Mouse (Mus musculus) brain, embryonic 14.5 days (tissue): Measurements from ENCODE around the gene Suv39h1. TPM values are rescaled to one million over a fixed set of nuclear protein-coding genes. Genes with fewer than 3 reads are reported as not detected.
"Not testable (repeated sequence)": the region's sequence is repeated elsewhere in the genome, so short reads cannot be mapped to it uniquely, and the experiment has no call there.

ENCODE experiments used
- DNase-seq: peaks from one replicate; pipeline ENCODE4 v3.0.0-alpha.2; 2011; ENCODE audit warnings: low read depth
- CTCF ChIP-seq: fragments of 200-500 bp; IDR thresholded peaks from 2 replicates; pipeline ENCODE4 v1.5.1; 2012; ENCODE audit warnings: inconsistent platforms, mild to moderate bottlenecking, moderate library complexity, borderline replicate concordance; ENCODE audit not compliant: insufficient read depth, insufficient read length; ENCODE audit errors: extremely low read depth
- POLR2A ChIP-seq: fragments of 200-500 bp; IDR thresholded peaks from 2 replicates; pipeline ENCODE4 v1.6.1; 2012; ENCODE audit warnings: mild to moderate bottlenecking, inconsistent platforms, borderline replicate concordance; ENCODE audit not compliant: poor library complexity, insufficient read depth, insufficient read length, severe bottlenecking; ENCODE audit errors: extremely low read depth
- polyA plus RNA-seq: library from polyadenylated mRNA; depleted of rRNA; stranded (reverse); fragments of >200 nt; gene quantifications from 2 replicates; pipeline ENCODE4 v1.2.3, GENCODE M21; 2012; rRNA removed

The Suv39h1 gene
- polyA plus RNA-seq = 46.5 and 56.7 TPM in 2 replicates

DNA sequence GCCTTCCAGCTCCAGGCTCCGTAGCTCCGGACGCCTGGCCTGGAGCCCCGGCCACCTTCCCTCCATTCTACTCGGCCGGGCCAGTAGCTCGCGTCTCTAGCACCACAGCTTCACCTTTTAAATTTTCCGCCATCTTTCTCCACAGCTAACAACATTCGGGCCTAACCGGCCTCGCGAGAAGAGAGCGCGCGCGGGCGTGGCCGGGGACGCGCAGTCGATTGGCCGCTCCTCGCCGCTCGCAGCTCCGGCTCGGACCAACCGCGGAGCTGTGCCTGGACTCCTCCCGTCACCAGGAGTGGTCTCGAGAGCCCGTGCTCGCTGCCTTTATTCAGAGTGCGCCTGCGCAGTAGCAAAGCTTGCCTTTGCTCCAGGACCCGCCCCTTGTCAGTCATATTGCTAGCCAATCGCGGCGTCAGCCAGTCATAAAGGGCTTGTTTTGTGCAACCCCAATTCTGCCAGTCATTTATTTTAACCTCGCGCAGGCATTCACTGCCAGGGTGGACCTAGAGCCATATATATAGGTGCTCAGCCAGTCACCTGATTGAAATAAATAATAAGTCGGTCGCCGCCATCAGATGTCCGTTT lies at the start of gene Suv39h1:
Gene Suv39h1, minus strand, starts transcription at position 331 of the 585 bp plus-strand sequence.
- TF ChIP-seq POLR2A (peak; percentile 53), CTCF (no peak)

DNA sequence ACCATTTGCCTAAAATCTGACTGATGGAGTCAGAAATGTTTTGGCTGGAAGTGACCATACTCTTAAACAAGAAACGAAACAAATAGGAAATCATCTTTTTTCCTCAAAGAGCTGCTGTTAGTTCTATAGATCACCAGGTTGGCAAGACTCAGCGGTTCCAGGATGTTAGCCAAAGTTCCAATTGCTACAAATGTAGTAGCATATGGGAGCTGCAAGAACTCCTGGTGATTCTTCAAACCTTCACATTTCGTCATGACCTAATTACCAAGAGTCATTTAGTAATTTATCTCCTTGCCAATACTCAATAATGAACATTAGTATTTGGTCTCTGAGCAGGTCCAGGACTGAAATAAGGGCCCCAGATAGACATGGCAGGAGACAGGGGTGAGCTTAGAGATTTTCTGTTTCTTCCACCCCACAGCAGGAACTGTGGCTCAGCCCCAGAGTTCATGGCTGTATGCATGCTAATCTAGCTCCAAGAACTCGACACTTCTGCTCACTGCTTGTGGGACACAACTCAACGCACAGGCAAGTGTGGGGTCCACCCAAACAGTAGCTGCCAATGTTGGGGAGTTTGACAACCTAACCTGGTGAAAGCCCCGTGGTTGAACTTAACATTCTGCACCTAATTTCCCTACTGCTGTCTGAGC lies 49.4 kb upstream of the Suv39h1 start:
- DNase-seq = no peak
- TF ChIP-seq POLR2A = no peak
- TF ChIP-seq CTCF = no peak

More for the DNA sequence above, at the start of gene Suv39h1:
- peak; percentile 99 for DNase-seq

DNA sequence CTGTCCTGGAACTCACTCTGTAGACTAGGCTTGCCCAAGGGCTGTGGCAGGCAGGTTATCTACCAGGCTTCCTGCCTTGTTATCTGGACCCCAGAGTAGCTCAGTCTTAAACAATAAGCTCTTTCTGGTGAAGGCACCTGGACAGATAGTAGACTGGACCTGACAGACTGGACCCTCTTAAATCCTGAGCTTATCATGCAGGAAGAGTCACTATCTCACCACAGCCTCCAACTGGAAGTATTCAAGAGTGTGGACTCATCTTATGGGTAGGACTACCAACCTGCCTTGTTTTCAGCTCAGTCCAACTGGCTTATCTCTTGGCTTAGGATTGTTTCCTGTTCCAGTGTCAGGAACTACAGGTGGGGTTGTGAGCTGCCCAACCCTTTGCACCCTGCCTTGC lies 42.7 kb upstream of the Suv39h1 start:
- TF ChIP-seq CTCF (no peak), POLR2A (no peak)
- no peak for DNase-seq

DNA sequence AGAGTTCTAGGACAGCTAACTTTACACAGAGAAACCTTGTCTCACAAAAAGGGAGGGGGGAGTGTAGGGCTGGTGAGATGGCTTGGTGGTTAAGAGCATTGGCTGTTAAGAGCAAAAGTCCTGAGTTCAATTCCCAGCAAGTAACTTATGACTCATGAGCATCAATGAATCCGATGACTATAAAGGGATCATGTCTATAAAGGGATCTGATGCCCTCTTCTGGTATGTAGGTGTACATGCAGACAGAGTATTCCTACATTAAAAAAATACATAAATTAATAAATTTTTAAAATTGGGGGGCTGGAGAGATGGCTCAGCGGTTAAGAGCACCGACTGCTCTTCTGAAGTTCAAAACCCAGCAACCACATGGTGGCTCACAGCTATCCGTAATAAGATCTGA lies 40.7 kb upstream of the Suv39h1 start:
- no peak for TF ChIP-seq POLR2A
- TF ChIP-seq CTCF = no peak

DNA sequence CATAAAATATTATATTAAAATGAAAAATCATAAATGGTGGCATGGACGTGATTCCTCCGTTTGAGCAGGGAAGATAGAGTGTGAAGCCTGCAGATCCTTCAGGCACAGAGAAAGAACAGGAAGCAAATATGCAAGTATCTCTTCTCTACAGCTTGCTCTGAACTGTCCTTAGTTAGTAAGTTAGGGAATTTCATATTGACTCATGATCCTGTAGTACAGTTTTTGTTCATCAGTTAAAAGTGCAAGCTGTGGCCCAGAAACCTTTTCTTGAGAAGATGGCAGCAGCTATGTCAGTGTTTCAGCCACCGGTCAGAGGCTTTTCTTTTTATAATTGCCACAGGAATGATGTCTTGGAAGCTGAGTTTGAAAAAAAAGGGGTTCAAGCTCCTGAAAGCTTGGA lies 30.5 kb upstream of the Suv39h1 start:
- no peak for DNase-seq
- no peak for TF ChIP-seq POLR2A
- no peak for TF ChIP-seq CTCF

More for the DNA sequence above, 40.7 kb upstream of the Suv39h1 start:
- DNase-seq = no peak

DNA sequence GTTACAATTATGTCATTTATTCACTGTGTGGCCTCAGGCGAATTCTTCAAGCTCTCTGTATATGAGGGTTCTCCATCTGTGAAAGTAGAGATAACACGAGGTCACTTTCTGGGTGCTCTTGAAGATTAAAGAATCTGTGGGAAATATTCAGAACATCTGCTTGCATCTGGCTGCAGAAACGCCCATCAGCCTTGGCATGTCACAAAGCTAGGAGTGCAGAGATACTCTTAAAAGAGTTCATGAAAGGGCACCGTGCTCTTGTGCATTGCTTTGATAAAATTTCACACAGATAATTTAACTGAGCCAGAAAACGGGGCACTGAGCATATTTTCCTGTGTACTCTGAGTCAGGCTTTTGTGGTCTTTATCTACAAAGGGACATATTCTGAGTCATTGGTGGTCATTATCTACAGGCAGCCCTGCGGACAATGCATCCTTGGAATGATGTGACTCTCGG lies 27.7 kb upstream of the Suv39h1 start:
- peak; percentile 5 for DNase-seq
- TF ChIP-seq CTCF (no peak), POLR2A (no peak)

DNA sequence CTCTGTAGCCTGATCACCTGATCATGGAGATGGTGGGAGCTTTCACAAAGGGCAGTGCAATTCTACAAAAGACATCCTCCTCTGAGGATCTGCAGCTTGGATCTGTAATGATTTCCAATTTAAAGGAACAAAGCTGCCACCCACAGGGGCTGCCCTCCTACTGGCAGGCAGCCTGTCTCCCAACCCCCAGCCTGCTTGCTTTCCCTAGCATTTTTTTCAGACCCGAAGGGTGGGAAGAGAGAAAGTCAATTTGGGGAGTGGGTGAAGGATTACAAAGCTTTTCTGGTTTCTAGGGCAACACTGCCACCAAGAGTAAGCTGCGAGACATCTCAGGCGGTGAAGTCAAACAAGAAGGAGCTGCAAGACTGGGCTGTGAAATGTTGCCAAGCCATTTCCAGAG lies 26.5 kb upstream of the Suv39h1 start:
- peak; percentile 97 for DNase-seq
- TF ChIP-seq POLR2A (no peak), CTCF (peak; percentile 67)

DNA sequence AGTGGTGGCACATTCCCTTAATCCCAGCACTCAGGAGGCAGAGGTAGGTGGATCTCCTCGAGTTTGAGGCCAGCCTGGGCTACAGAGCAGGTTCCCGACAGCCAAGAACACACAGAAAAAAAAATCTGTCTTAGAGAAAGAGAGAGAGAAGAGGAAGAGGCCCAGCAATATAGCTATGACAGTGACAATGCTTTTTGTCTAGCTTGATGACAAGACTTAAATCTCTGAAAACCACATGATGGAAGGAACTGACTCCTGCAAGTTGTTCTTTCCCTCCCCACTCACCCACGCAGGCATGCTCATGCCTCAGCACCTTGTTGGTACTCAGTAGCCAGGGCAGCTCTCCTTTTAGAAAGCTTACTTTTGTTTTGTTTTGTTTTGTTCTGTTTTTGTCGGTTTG lies 24.9 kb upstream of the Suv39h1 start:
- TF ChIP-seq POLR2A = no peak
- TF ChIP-seq CTCF = no peak
- DNase-seq = no peak

DNA sequence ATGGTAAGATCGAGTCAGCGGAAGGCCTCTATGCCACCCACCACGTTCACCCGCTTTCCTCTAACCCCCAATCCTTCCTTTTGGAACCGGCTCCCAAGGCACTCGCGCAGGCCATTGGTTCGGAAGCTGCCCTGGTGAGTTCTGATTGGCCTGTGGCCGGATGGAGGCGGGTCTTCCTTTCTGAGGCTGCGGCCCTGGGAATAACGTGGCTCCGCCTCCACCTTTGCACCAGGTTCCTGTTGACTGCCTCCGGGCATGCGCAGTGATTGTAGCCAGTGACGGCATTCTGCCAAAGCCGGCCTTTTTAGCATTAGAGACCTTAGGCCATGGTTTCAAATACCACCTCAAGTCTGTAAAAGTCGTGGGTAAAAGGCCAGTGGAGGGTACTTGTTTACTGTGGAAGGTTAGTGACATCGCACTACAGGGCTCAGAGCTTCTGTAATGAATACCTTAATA lies 22.3 kb upstream of the Suv39h1 start:
- DNase-seq = peak; percentile 98
- TF ChIP-seq CTCF (no peak), POLR2A (no peak)

DNA sequence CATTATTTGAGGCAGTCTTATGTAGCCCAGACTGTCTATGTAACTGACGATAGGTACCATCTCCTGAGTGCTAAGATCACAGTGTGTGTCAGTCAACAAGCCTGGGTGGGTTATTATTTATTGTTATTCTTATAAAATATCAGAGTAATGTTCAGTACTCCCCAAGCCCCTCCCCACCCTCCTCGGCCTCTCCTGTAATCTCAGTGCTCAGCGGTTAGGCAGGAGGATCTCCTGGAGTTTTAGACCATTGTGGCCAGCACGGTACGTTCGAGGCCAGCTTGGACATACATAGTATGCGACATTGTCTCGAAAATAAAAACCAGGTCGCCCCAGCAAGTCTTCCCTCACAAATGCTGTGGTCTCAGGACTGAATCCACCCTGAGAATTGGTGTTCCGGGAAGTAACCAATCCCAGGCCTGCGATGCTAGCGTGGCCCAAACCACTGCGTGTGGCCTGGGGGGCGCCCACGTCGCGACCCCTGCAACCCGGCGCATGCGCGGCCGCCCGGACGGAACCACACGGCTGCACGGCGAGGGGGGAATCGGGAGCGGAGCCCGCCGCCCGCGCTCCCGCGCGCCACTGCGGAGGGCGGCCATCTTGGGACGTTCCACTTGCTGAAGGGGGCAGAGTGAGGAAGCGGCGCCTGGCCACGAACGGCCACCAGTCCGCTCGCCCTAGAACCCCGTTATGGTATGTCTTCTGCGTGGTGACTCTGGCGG lies 21.7 kb upstream of the Suv39h1 start:
- DNase-seq = peak; percentile 0

DNA sequence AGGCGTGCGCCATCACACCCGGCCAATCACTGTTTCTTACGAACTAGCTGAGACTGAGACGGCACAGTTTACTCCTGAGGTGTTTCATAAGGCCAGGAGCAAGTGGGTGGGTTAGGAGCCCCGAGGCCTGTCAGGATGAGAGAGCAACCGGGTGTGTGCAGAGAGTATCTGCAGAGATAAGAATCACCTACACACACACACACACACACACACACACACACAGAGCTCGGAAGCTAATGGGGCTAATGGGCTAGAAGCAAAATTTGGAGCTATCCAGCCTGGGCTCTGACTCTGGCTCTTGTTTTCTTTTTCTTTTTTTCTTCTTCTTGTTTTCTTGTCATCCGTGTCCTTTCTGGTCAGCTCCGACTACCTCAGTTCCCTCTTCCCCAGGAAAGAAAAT lies 21.0 kb upstream of the Suv39h1 start:
- TF ChIP-seq POLR2A = no peak
- TF ChIP-seq CTCF = no peak
- DNase-seq = no peak

DNA sequence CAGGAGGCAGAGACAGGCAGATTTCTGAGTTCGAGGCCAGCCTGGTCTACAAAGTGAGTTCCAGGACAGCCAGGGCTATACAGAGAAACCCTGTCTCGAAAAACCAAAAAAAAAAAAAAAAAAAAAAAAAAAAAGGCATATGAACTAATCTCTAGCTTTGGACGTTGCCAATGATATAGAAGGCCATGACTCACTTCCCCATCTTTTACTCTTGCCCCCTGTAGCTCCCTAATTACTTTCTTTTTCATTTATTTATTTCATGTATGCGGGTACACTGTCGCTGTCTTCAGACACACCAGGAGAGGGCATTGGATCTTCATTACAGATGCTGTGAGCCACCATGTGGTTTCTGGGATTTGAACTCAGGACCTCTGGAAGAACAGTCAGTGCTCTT lies 16.4 kb upstream of the Suv39h1 start:
- not testable (repeated sequence) for DNase-seq

DNA sequence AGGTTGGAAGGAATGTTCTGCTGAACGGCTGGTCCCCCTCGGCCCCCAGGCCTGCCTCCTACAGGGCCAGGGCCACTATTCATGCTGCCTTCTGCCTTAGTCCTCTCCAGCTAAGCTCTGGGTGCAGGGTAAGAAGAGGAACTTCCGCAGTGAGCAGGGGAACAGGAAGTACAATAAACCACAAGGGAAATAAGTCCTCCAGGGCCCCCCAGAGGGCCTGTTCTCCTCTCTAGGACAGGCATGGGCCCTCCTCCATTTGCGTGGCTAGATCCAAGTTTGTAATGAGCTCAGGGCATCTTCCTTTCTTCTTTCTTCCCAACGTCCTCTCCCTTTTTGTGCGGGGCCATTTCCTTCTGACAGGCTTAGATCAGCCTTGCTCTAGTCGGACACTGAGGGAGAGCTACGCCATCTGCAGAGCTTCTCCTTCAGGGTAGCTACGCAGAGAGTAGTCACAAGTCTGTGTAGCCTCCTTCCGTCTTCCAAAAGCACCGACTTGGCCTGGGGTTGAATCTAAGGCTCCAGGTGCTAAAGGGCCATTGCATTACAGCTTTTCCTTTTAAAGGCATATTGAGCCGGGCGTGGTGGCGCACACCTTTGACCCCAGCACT lies 15.9 kb upstream of the Suv39h1 start, which contains the start of gene Was:
Gene Was, minus strand, starts transcription at position 153 of the 608 bp plus-strand sequence.
- no peak for TF ChIP-seq CTCF
- no peak for TF ChIP-seq POLR2A
- DNase-seq = no peak

DNA sequence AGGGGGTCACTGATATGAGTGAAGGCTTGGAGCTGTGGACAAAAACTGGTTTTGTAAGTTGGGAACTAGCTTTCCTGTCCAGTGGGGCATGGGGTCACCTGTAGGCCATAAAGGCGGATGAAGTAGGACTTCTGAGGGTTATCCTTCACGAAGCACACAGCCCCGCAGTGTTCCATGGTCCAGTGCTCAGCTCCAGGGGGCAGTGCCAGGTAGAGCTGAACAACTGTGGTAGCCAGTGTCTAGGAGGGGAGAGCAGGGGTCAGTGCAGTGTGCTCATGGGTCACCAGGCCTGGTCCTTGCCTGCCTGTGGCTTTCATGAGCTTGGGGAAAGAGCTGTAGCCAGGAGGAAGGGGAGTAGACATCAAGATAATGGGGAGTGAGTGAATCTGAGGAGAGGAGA lies 15.2 kb upstream of the Suv39h1 start:
- no peak for DNase-seq
- TF ChIP-seq CTCF (no peak), POLR2A (no peak)

DNA sequence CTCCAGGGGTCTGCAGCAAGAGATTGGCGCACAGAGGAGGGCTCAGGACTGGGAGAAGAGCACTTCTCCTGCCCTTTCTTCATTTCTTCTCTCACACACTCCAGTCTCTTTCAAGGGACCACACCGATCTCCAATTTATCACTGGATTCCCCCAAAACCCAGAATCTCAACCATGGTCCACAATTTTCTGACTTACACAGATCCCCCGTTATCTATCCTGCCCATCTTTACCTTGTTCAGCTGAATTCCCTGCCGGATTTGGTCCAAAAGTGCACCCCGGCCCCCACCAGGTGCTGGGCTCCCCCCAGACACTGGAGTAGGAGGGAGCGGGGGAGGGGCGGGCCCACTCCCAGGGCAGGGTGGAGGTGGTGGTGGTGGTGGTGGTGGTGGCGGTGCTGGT lies 11.1 kb upstream of the Suv39h1 start:
- no peak for DNase-seq
- TF ChIP-seq POLR2A (no peak), CTCF (no peak)
